Mouse (Mus musculus): ENCODE data around the gene Gm19426. TPM values are rescaled to one million over a fixed set of nuclear protein-coding genes. Genes with fewer than 3 reads are reported as not detected.

Gene Gm19426
- total and polyA plus RNA-seq, 3 experiments = not detected

DNA sequence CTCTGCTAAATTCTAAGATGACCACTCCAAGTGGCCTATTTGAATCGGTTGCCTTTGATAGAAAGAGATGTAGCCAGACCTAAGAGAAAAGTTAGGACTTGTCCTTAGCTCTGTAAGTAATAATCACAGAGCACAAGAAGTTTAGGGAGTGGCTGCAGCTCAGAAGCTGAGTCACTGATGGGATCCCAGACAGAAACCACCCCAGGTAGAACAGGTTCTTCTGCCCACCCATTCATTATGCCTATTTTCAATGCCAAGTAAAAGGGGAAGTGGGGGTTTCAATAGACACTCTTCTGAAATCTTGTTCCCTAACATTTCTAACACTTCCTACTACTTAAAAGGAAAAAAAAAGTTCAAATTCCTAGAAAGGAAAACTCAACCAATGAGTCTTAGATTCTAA is 38.2 kb downstream of the Gm19426 start:
- H3K9ac ChIP-seq (ENCODE audit: insufficient read depth, low read depth) = no peak overlapping the region
- in situ Hi-C loops (cut with MboI; ENCODE audit: low pct_ligation_motif_present, low pct_unique_long_range_greater_than_20kb, low sequenced_read_pairs) = no loop called here
- H3K36me3 ChIP-seq (replicated peaks in 1 of 2; ENCODE audit: control insufficient read depth in 1 of 2, insufficient read depth in 1 of 2, low read length in 1 of 2) = peaks cover 33 to 81% of the 10 kb centered on the region in 2 experiments
- H3K79me2 ChIP-seq (replicated peaks; ENCODE audit: control insufficient read depth, extremely low read depth, insufficient read depth, poor library complexity, severe bottlenecking) = peaks cover 33% of the 10 kb centered on the region
- H3K27ac ChIP-seq (ENCODE audit: insufficient read depth, low read depth) = no peak overlapping the region
- peaks cover 0 to 30% of the 10 kb centered on the region in 2 experiments; a peak in 3 of 4 replicates for H3K4me1 ChIP-seq (ENCODE audit: control insufficient read depth in 1 of 2, insufficient read depth in 2 of 2)
- H3K4me2 ChIP-seq (ENCODE audit: insufficient read depth, low read depth, poor library complexity, severe bottlenecking) = no peak overlapping the region
- no peaks in the 10 kb centered on the region for H3K9me3 ChIP-seq (replicated peaks; ENCODE audit: low read length)
- DNase-seq (ENCODE audit: extremely low read depth) = no peak
- H3K4me3 ChIP-seq (replicated peaks in 1 of 3; ENCODE audit: low read depth in 2 of 3, low read length in 2 of 3, poor library complexity in 1 of 3) = no peak overlapping the region
- no peaks in the 10 kb centered on the region for H3K27me3 ChIP-seq (replicated peaks)
- dilution Hi-C loops (cut with MboI; ENCODE audit: extremely low pct_ligation_motif_present, extremely low pct_unique_long_range_greater_than_20kb, low sequenced_read_pairs) = no loop called here
- no peak for TF ChIP-seq GABPA (IDR thresholded peaks at IDR 0.05; ENCODE audit: insufficient replicate concordance, low read depth, low read length)
- no peak for TF ChIP-seq ZNF384 (IDR thresholded peaks at IDR 0.05; ENCODE audit: low read depth, low read length)

- TF ChIP-seq RAD21 (IDR thresholded peaks at IDR 0.05; ENCODE audit: low read depth, low read length) (no peak), MXI1 (IDR thresholded peaks at IDR 0.05; ENCODE audit: low read depth, low read length) (no peak), JUND (conservative IDR thresholded peaks at IDR 0.05; ENCODE audit: low read depth, low read length) (no peak), POLR2A (IDR thresholded peaks at IDR 0.05; ENCODE audit: low read depth, low read length) (no peak)
- dilution Hi-C loops (cut with MboI; ENCODE audit: extremely low pct_ligation_motif_present, extremely low pct_unique_long_range_greater_than_20kb, low sequenced_read_pairs) = no loop called here
- Histone ChIP-seq H3K9me3 (replicated peaks; ENCODE audit: low read length) (no peaks in the 10 kb centered on the region), H3K27me3 (replicated peaks) (no peaks in the 10 kb centered on the region), H3K79me2 (replicated peaks; ENCODE audit: control insufficient read depth, extremely low read depth, insufficient read depth, poor library complexity, severe bottlenecking) (peaks cover 25% of the 10 kb centered on the region), H3K4me2 (ENCODE audit: insufficient read depth, low read depth, poor library complexity, severe bottlenecking) (no peak overlapping the region), H3K4me1 (ENCODE audit: control insufficient read depth in 1 of 2, insufficient read depth in 2 of 2) (peaks cover 0 to 26% of the 10 kb centered on the region in 2 experiments; a peak in 3 of 4 replicates), H3K4me3 (replicated peaks in 1 of 3; ENCODE audit: low read depth in 2 of 3, low read length in 2 of 3, poor library complexity in 1 of 3) (no peak overlapping the region), H3K9ac (ENCODE audit: insufficient read depth, low read depth) (no peak overlapping the region), H3K36me3 (replicated peaks in 1 of 2; ENCODE audit: control insufficient read depth in 1 of 2, insufficient read depth in 1 of 2, low read length in 1 of 2) (peaks cover 27 to 79% of the 10 kb centered on the region in 2 experiments), H3K27ac (ENCODE audit: insufficient read depth, low read depth) (no peak overlapping the region)
- in situ Hi-C loops (cut with MboI; ENCODE audit: low pct_ligation_motif_present, low pct_unique_long_range_greater_than_20kb, low sequenced_read_pairs) = no loop called here
- no peak for DNase-seq (ENCODE audit: extremely low read depth)
Observed at GRCm38 (mm10) chr2:84704329-84704728, 39.1 kb downstream of the Gm19426 start.

DNA sequence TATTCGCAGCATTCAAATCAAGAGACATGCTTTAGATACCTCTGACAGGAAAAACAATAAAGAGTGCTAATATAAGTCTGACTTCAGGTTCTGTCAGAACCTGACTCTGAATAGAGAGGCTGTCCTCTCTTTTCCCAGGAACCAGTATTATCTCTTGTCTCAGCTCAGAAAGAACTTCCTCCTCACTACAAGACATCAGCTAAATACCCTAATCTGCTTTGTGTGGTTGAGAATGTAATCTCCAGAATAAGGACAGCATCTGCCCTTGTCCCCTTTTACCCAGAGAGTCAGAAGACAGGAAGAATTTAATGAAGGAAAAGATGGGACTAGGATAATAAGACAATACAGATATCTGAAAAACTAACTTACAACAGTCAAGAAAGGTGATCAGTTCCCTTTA is 40.0 kb downstream of the Gm19426 start:
- Histone ChIP-seq H3K4me1 (ENCODE audit: control insufficient read depth in 1 of 2, insufficient read depth in 2 of 2) (peaks cover 0 to 17% of the 10 kb centered on the region in 2 experiments; a peak in 3 of 4 replicates), H3K9ac (ENCODE audit: insufficient read depth, low read depth) (no peak overlapping the region), H3K4me3 (replicated peaks in 1 of 3; ENCODE audit: low read depth in 2 of 3, low read length in 2 of 3, poor library complexity in 1 of 3) (no peak overlapping the region), H3K4me2 (ENCODE audit: insufficient read depth, low read depth, poor library complexity, severe bottlenecking) (no peak overlapping the region), H3K27me3 (replicated peaks) (no peaks in the 10 kb centered on the region), H3K79me2 (replicated peaks; ENCODE audit: control insufficient read depth, extremely low read depth, insufficient read depth, poor library complexity, severe bottlenecking) (peaks cover 18% of the 10 kb centered on the region), H3K9me3 (replicated peaks; ENCODE audit: low read length) (no peaks in the 10 kb centered on the region), H3K36me3 (replicated peaks in 1 of 2; ENCODE audit: control insufficient read depth in 1 of 2, insufficient read depth in 1 of 2, low read length in 1 of 2) (peaks cover 22 to 76% of the 10 kb centered on the region in 2 experiments), H3K27ac (ENCODE audit: insufficient read depth, low read depth) (no peak overlapping the region)
- no peak for DNase-seq (ENCODE audit: extremely low read depth)
- TF ChIP-seq USF1 (IDR thresholded peaks at IDR 0.05; ENCODE audit: low read depth, low read length) (no peak), E2F4 (IDR thresholded peaks at IDR 0.05; ENCODE audit: insufficient replicate concordance, low read depth, low read length) (no peak), POLR2A (IDR thresholded peaks at IDR 0.05; ENCODE audit: low read depth, low read length) (no peak)
- in situ Hi-C loops (cut with MboI; ENCODE audit: low pct_ligation_motif_present, low pct_unique_long_range_greater_than_20kb, low sequenced_read_pairs) (no loop called here), dilution Hi-C loops (cut with MboI; ENCODE audit: extremely low pct_ligation_motif_present, extremely low pct_unique_long_range_greater_than_20kb, low sequenced_read_pairs) (no loop called here)
